Mouse (Mus musculus): ENCODE measurements at regions not wholly inside any gene's neighbourhood (a gene's known extent, or its start where the extent isn't known, plus 50 kb on each side); places are given as distances from the start of the nearest gene placed in this dataset.

DNA sequence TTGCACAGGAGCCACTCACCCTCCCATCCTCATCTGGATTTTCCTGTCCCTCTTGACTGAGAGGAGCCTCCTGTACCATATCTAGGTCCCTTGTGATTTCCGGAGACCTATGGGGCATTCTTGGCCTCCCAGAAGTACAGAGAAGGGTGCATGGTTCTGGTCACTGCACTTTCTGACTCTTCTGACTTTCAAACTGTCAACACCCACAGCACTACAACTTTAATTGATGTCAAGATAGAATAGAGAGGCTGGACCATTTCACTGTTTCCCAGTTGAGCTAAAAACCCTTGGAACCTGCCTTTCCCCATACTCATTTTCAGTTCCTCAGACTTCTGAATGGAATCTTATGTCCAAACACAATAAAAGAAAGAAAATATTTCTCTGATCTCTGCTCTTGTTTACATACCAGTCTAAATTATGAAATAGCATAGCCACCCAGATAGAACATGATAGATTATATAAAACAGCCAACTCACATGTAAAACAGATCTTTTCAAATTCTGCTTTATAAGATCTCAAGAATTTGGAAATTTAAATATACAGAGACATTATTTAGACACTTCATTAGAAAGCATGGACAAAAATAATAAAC is 144.2 kb downstream of the Ptger3 start:
- no peak for DNase-seq

DNA sequence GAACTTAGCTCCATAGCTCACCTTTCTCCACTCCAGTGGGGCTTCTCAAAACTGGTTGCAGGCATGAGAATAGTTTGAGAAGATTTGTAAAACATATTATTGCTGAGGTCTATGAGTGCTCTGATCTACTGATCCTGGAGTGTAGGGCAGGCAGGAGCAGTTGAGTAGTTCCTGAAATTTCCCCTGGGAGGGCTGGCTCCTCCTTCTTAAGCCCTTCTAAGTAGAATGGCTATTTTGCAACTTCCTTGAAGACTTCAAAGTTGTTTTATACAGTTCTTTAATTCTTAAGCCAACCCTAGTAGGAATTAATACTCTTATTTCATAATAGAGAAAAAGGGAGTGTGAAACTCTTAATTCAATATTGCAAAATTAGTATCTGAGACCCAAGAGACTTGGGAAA is 133.3 kb downstream of the Ptger3 start:
- DNase-seq: no peak

- DNase-seq: no peak
Measured at GRCm38 (mm10) chr3:157698529-157698928, 131.8 kb downstream of the Ptger3 start.

DNA sequence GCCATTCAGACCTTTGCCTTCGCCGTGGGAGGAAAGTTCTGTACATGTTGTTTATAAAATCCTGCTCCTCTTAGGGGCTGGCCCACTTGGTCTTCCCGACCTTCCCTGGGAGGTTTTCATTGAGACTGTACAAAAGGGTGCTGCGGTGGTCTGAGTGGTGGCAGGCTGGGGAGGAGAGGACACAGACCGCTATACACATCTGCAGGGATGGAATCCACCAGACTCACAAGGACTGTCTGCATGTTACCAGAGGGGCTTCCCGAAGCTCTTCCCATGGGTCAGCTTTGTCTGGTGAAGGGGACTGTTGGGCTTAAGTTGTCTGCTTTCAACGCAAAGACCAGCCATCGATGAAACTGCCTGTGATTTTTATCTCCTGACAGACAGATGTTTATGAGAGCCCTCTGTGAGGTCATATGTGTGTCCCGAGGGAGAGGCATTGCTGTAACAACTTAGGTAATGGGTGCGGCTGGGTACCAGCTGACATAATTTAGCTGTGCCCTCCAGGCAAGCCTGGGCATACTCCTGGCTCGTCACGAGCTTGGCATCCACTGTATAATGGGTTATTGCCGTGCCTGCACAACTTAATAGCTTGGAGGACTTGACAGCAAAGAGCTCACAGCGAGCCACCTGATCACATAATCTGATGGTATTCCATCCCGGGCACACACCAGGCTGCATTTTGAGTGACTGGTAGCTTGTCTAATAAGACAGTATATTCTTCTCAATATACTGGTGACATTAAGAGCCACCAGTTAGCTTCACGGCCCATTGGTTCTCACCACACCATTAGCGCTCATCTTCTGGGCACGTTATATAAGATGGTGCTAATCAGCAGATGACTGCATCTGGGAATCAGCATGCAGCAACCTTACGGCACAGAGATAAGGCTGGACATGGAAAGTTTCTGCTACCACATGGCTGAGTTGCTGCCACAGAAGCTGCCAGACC is 128.7 kb downstream of the Ptger3 start:
- no peak for DNase-seq
